Mouse (Mus musculus) neural tube, embryonic 12.5 days (tissue): ENCODE measurements around the gene Syce1. TPM values are rescaled to one million over a fixed set of nuclear protein-coding genes. Genes with fewer than 3 reads are reported as not detected.
"Not testable (repeated sequence)": the region's sequence is repeated elsewhere in the genome, so short reads cannot be mapped to it uniquely, and the experiment has no call there.

ENCODE experiments used
- ATAC-seq: fragments of 200-750 bp; cut with Nextera tagmentation; 2 replicates; pipeline ENCODE4 v1.8.0; 2017; ENCODE audit warnings: low read depth, mild to moderate bottlenecking, moderate TSS enrichment, moderate library complexity; ENCODE audit not compliant: low FRiP score
- H3K27ac ChIP-seq: fragments of 300-500 bp; sonication (generic); 2 replicates; pipeline ENCODE4 v1.5.1; 2016
- H3K27me3 ChIP-seq: fragments of 300-500 bp; sonication (generic); replicated peaks from 2 replicates; pipeline ENCODE4 v1.6.1; 2016; ENCODE audit warnings: mild to moderate bottlenecking
- H3K36me3 ChIP-seq: fragments of 300-500 bp; sonication (generic); 2 replicates; pipeline ENCODE4 v1.6.1; 2016; ENCODE audit warnings: mild to moderate bottlenecking
- H3K4me1 ChIP-seq: fragments of 300-500 bp; sonication (generic); 2 replicates; pipeline ENCODE4 v1.6.1; 2016
- H3K4me2 ChIP-seq: fragments of 300-500 bp; sonication (generic); replicated peaks from 2 replicates; pipeline ENCODE4 v1.6.1; 2016; ENCODE audit warnings: mild to moderate bottlenecking
- H3K4me3 ChIP-seq: fragments of 300-500 bp; sonication (generic); 2 replicates; pipeline ENCODE4 v1.5.1; 2016
- H3K9ac ChIP-seq: fragments of 300-500 bp; sonication (generic); 2 replicates; pipeline ENCODE4 v1.6.1; 2016; ENCODE audit warnings: mild to moderate bottlenecking
- H3K9me3 ChIP-seq: fragments of 300-500 bp; sonication (generic); 2 replicates; pipeline ENCODE4 v1.6.1; 2016; ENCODE audit warnings: mild to moderate bottlenecking
- WGBS: fragments of 180-500 bp; shearing (Covaris S2); methylation state at CpG from one replicate; pipeline ENCODE4 v1.1.7; 2016; 5-methylcytosine and 5-hydroxymethylcytosine counted together
- polyA plus RNA-seq: library from polyadenylated mRNA; unstranded; fragments of >200 nt; fragmentation: Nextera tagmentation; extraction: Ambion mirVana; gene quantifications from 2 replicates; pipeline ENCODE4 v1.2.1, GENCODE M21; 2016

Syce1 gene
- polyA plus RNA-seq, 1 experiment from 2014 or later, result 0.30 TPM

GRCm38 (mm10) chr7:140812850-140813249 is 25.2 kb upstream of the Syce1 start:
- Histone ChIP-seq H3K9me3 (no peaks in the 10 kb centered on the region), H3K27me3 (no peaks in the 10 kb centered on the region), H3K4me1 (no peaks in the 10 kb centered on the region), H3K27ac (no peak overlapping the region), H3K4me3 (no peak overlapping the region), H3K36me3 (peaks cover 26% of the 10 kb centered on the region; the same call in 1 of the 2 replicates), H3K4me2 (no peak overlapping the region), H3K9ac (no peak overlapping the region)
- 96% methylated on average over 12 of the region's 12 CpGs for whole genome bisulfite sequencing
- ATAC-seq, result no peak

GRCm38 (mm10) chr7:140811714-140812113 is 24.1 kb upstream of the Syce1 start:
- no peak for ATAC-seq
- H3K4me2 ChIP-seq, result no peak overlapping the region
- no peaks in the 10 kb centered on the region for H3K27me3 ChIP-seq
- H3K9me3 ChIP-seq, result no peaks in the 10 kb centered on the region
- 87% methylated on average over 13 of the region's 13 CpGs for WGBS
- no peak overlapping the region for H3K9ac ChIP-seq
- no peaks in the 10 kb centered on the region for H3K4me1 ChIP-seq
- no peak overlapping the region for H3K27ac ChIP-seq
- H3K36me3 ChIP-seq, result peaks cover 26% of the 10 kb centered on the region; the same call in 1 of the 2 replicates
- H3K4me3 ChIP-seq, result no peak overlapping the region

GRCm38 (mm10) chr7:140810496-140810895 is 22.8 kb upstream of the Syce1 start:
- Histone ChIP-seq H3K27ac (no peak overlapping the region), H3K27me3 (no peaks in the 10 kb centered on the region), H3K4me2 (no peak overlapping the region), H3K4me1 (no peaks in the 10 kb centered on the region), H3K9ac (no peak overlapping the region), H3K9me3 (no peaks in the 10 kb centered on the region), H3K36me3 (peaks cover 26% of the 10 kb centered on the region; the same call in 1 of the 2 replicates), H3K4me3 (no peak overlapping the region)
- 90% methylated on average over 6 of the region's 6 CpGs for WGBS
- no peak for ATAC-seq

- no peak overlapping the region for H3K9ac ChIP-seq
- no peak overlapping the region for H3K27ac ChIP-seq
- H3K36me3 ChIP-seq, result peaks cover 5% of the 10 kb centered on the region; the same call in 1 of the 2 replicates
- H3K27me3 ChIP-seq, result no peaks in the 10 kb centered on the region
- H3K4me1 ChIP-seq, result no peaks in the 10 kb centered on the region
- no peak for ATAC-seq
- no peaks in the 10 kb centered on the region for H3K9me3 ChIP-seq
- H3K4me2 ChIP-seq, result no peak overlapping the region
- no peak overlapping the region for H3K4me3 ChIP-seq
- 8% methylated on average over 1 of the region's 1 CpGs for WGBS
Observed at GRCm38 (mm10) chr7:140805704-140806103, 18.1 kb upstream of the Syce1 start.

GRCm38 (mm10) chr7:140802629-140803028 is 15.0 kb upstream of the Syce1 start:
- 73% methylated on average over 6 of the region's 6 CpGs for WGBS
- Histone ChIP-seq H3K4me1 (no peaks in the 10 kb centered on the region), H3K4me2 (no peak overlapping the region), H3K9ac (no peak overlapping the region), H3K27me3 (no peaks in the 10 kb centered on the region), H3K4me3 (no peak overlapping the region), H3K36me3 (no peaks in the 10 kb centered on the region), H3K27ac (no peak overlapping the region), H3K9me3 (no peaks in the 10 kb centered on the region)
- no peak for ATAC-seq

- Histone ChIP-seq H3K4me2 (no peak overlapping the region), H3K9me3 (no peaks in the 10 kb centered on the region), H3K27me3 (no peaks in the 10 kb centered on the region), H3K9ac (no peak overlapping the region), H3K36me3 (no peaks in the 10 kb centered on the region), H3K27ac (no peak overlapping the region), H3K4me1 (no peaks in the 10 kb centered on the region), H3K4me3 (no peak overlapping the region)
- ATAC-seq, result no peak
- 73% methylated on average over 2 of the region's 2 CpGs for WGBS
Observed at GRCm38 (mm10) chr7:140798212-140798611, 10.6 kb upstream of the Syce1 start.

GRCm38 (mm10) chr7:140797619-140798018 is 10.0 kb upstream of the Syce1 start:
- Histone ChIP-seq H3K27me3 (no peaks in the 10 kb centered on the region), H3K9ac (no peak overlapping the region), H3K4me1 (no peaks in the 10 kb centered on the region), H3K27ac (no peak overlapping the region), H3K36me3 (no peaks in the 10 kb centered on the region), H3K4me3 (no peak overlapping the region), H3K4me2 (no peak overlapping the region), H3K9me3 (no peaks in the 10 kb centered on the region)
- 88% methylated on average over 3 of the region's 3 CpGs for WGBS
- ATAC-seq, result no peak

GRCm38 (mm10) chr7:140793541-140793940 is 5.9 kb upstream of the Syce1 start:
- Histone ChIP-seq H3K27me3 (no peaks in the 10 kb centered on the region), H3K9me3 (no peaks in the 10 kb centered on the region), H3K9ac (no peak overlapping the region), H3K4me2 (no peak overlapping the region), H3K36me3 (no peaks in the 10 kb centered on the region), H3K27ac (no peak overlapping the region), H3K4me3 (no peak overlapping the region), H3K4me1 (no peaks in the 10 kb centered on the region)
- ATAC-seq, result no peak
- 79% methylated on average over 4 of the region's 4 CpGs for WGBS

- H3K9me3 ChIP-seq, result no peaks in the 10 kb centered on the region
- no peak overlapping the region for H3K9ac ChIP-seq
- no peak overlapping the region for H3K27ac ChIP-seq
- H3K27me3 ChIP-seq, result no peaks in the 10 kb centered on the region
- no peaks in the 10 kb centered on the region for H3K4me1 ChIP-seq
- H3K36me3 ChIP-seq, result no peaks in the 10 kb centered on the region
- 89% methylated on average over 7 of the region's 7 CpGs for WGBS
- no peak overlapping the region for H3K4me3 ChIP-seq
- H3K4me2 ChIP-seq, result no peak overlapping the region
- no peak for ATAC-seq
Observed at GRCm38 (mm10) chr7:140788053-140788435, 392 bp upstream of the Syce1 start.

- 85% methylated on average over 4 of the region's 4 CpGs for WGBS
- no peak overlapping the region for H3K4me2 ChIP-seq
- H3K9ac ChIP-seq, result no peak overlapping the region
- H3K36me3 ChIP-seq, result no peaks in the 10 kb centered on the region
- no peaks in the 10 kb centered on the region for H3K4me1 ChIP-seq
- no peaks in the 10 kb centered on the region for H3K9me3 ChIP-seq
- ATAC-seq, result no peak
- no peak overlapping the region for H3K27ac ChIP-seq
- no peaks in the 10 kb centered on the region for H3K27me3 ChIP-seq
- H3K4me3 ChIP-seq, result no peak overlapping the region
Observed at GRCm38 (mm10) chr7:140780548-140780947, 7.1 kb downstream of the Syce1 start.

GRCm38 (mm10) chr7:140765888-140766739 is 21.5 kb downstream of the Syce1 start:
- no peak overlapping the region for H3K9ac ChIP-seq
- H3K27ac ChIP-seq, result no peak overlapping the region
- H3K4me2 ChIP-seq, result no peak overlapping the region
- WGBS, result 83% methylated on average over 12 of the region's 12 CpGs
- no peaks in the 10 kb centered on the region for H3K27me3 ChIP-seq
- H3K9me3 ChIP-seq, result no peaks in the 10 kb centered on the region
- H3K4me3 ChIP-seq, result no peak overlapping the region
- ATAC-seq, result no peak
- no peaks in the 10 kb centered on the region for H3K4me1 ChIP-seq
- H3K36me3 ChIP-seq, result no peaks in the 10 kb centered on the region

GRCm38 (mm10) chr7:140765391-140765790 is 22.3 kb downstream of the Syce1 start:
- H3K4me2 ChIP-seq, H3K9me3 ChIP-seq, H3K4me3 ChIP-seq, ATAC-seq, H3K27me3 ChIP-seq, H3K4me1 ChIP-seq, H3K36me3 ChIP-seq, H3K27ac ChIP-seq, H3K9ac ChIP-seq: not testable (repeated sequence)
- WGBS, result 71% methylated on average over 1 of the region's 1 CpGs

GRCm38 (mm10) chr7:140763447-140764020 is 24.1 kb downstream of the Syce1 start, which contains the start of gene Cyp2e1:
Gene Cyp2e1 (plus strand): TSS chr7:140763739.
- H3K4me1 ChIP-seq, result no peaks in the 10 kb centered on the region
- no peaks in the 10 kb centered on the region for H3K36me3 ChIP-seq
- 80% methylated on average over 7 of the region's 7 CpGs for WGBS
- no peak within 1 kb of the TSS for H3K27ac ChIP-seq
- no peak for ATAC-seq
- H3K27me3 ChIP-seq, result no peaks in the 10 kb centered on the region
- H3K9ac ChIP-seq, result no peak within 1 kb of the TSS
- no peaks in the 10 kb centered on the region for H3K9me3 ChIP-seq
- no peak within 1 kb of the TSS for H3K4me3 ChIP-seq
- H3K4me2 ChIP-seq, result no peak within 1 kb of the TSS
